Comparison of ENCODE assay signal across 16 mouse cellular contexts in the genomic region with DNA sequence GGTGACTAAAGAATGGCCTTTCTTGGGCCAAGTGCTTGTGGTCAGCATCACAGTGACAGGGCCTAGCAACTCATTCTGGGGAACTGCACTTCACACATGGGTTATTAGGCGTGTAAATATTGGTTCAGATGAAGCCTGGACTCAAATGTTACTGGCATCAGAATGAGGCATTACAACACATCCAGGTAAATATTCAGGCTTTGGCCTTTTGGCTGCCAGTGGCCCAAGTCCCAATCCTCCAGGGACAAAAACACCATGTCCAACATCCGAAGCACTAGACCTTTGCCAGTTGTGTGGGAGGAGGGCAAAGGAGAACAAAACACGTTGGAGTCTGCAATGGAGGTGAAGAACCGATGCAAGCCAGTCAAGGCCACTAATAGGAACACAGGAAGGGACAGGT.
"Had no signal": no experiment of that assay in that cellular context is flagged by ENCODE, and none has a peak within 500 bp of the region (broad histone marks: within the 10 kb centered on the region; RNA-seq: fewer than 3 reads in every experiment).

No protein-coding gene starts in this region.

- ATAC-seq: lung, postnatal 0 days; midbrain, embryonic 13.5 days; midbrain, embryonic 15.5 days had no signal

- H3K9ac ChIP-seq: lung, embryonic 15.5 days; midbrain, embryonic 13.5 days; midbrain, embryonic 15.5 days; neural tube, embryonic 12.5 days; stomach, embryonic 15.5 days had no signal

- H3K4me2 ChIP-seq: lung, embryonic 15.5 days; midbrain, embryonic 11.5 days; midbrain, embryonic 13.5 days; midbrain, embryonic 15.5 days; neural tube, embryonic 12.5 days; stomach, embryonic 15.5 days had no signal

- H3K4me3 ChIP-seq: lung, embryonic 15.5 days; megakaryocyte, embryonic 14.5 days; midbrain, embryonic 13.5 days; midbrain, embryonic 15.5 days; neural tube, embryonic 12.5 days; stomach, embryonic 15.5 days had no signal

- H3K9me3 ChIP-seq: lung, embryonic 15.5 days; megakaryocyte, embryonic 14.5 days; midbrain, embryonic 13.5 days; midbrain, embryonic 15.5 days; neural tube, embryonic 12.5 days; stomach, embryonic 15.5 days had no signal

- DNase-seq: lung, adult 2 months; lung, postnatal 14 days; lung, postnatal 36 days; right cerebral cortex, postnatal 14 days; thymus, adult 18-20 months; thymus, postnatal 14 days; thymus, postnatal 36 days had no signal

- H3K27ac ChIP-seq: lung, embryonic 15.5 days; macrophage; midbrain, embryonic 13.5 days; midbrain, embryonic 15.5 days; neural tube, embryonic 12.5 days; stomach, embryonic 15.5 days had no signal

- H3K36me3 ChIP-seq: lung, embryonic 15.5 days; midbrain, embryonic 13.5 days; midbrain, embryonic 15.5 days; neural tube, embryonic 12.5 days; stomach, embryonic 15.5 days had no signal

- H3K27me3 ChIP-seq: lung, embryonic 15.5 days; midbrain, embryonic 13.5 days; midbrain, embryonic 15.5 days; neural tube, embryonic 12.5 days; stomach, embryonic 15.5 days had no signal
